Comparison of ENCODE assay signal across 14 mouse cellular contexts in genomic region chr19:37494806-37495205, GRCm38 (mm10). TPM values are rescaled to one million over a fixed set of nuclear protein-coding genes. Genes with fewer than 3 reads are reported as not detected.
A peak's percentile ranks its signal among the peaks of the same experiment; 100 is the strongest.
DNase-seq lines count a peak whose midpoint lies in the region; ATAC-seq and TF ChIP-seq lines count a peak whose summit lies in the region.
"Had no signal": no experiment of that assay in that cellular context is flagged by ENCODE, and none has a peak within 500 bp of the region (broad histone marks: within the 10 kb centered on the region; RNA-seq: fewer than 3 reads in every experiment).

No protein-coding gene starts in this region.

- no peak for DNase-seq in heart, embryonic 10.5 days (ENCODE audit: low spot score)
- DNase-seq in heart, postnatal 10 days = no peak
- no peak for DNase-seq in CH12.LX (ENCODE audit: extremely low read depth)
- no peak for DNase-seq in frontal cortex, postnatal 36 days (ENCODE audit: low spot score in 2 of 2)
- DNase-seq in urinary bladder, postnatal 4 days (ENCODE audit: low spot score in 2 of 2) = no peak
- DNase-seq: cerebellum, adult 18-20 months; cerebellum, postnatal 36 days; gastrocnemius, postnatal 14 days had no signal

- H3K36me3 ChIP-seq in heart, embryonic 10.5 days = no peaks in the 10 kb centered on the region
- H3K36me3 ChIP-seq in CH12.LX (replicated peaks in 1 of 2; ENCODE audit: control insufficient read depth in 1 of 2, insufficient read depth in 1 of 2, low read length in 1 of 2) = no peaks in the 10 kb centered on the region
- H3K36me3 ChIP-seq: embryonic facial prominence, embryonic 10.5 days; hindbrain, embryonic 10.5 days; limb, embryonic 13.5 days had no signal

- TF ChIP-seq RAD21 in CH12.LX (IDR thresholded peaks at IDR 0.05; ENCODE audit: low read depth, low read length) = no peak

- no peaks in the 10 kb centered on the region for H3K79me2 ChIP-seq in CH12.LX (replicated peaks; ENCODE audit: control insufficient read depth, extremely low read depth, insufficient read depth, poor library complexity, severe bottlenecking)

- no peak for TF ChIP-seq EP300 in CH12.LX (IDR thresholded peaks at IDR 0.05; ENCODE audit: low read length)

- TF ChIP-seq CTCF in CH12.LX (conservative IDR thresholded peaks at IDR 0.05 in 1 of 2, IDR thresholded peaks at IDR 0.05 in 1 of 2; ENCODE audit: low read depth in 2 of 2, low read length in 2 of 2) = no peak

- no peaks in the 10 kb centered on the region for H3K9me3 ChIP-seq in heart, embryonic 10.5 days
- peaks cover 5% of the 10 kb centered on the region for H3K9me3 ChIP-seq in CH12.LX (replicated peaks; ENCODE audit: low read length)
- H3K9me3 ChIP-seq: embryonic facial prominence, embryonic 10.5 days; hindbrain, embryonic 10.5 days; limb, embryonic 13.5 days had no signal

- H3K27me3 ChIP-seq in heart, embryonic 10.5 days (ENCODE audit: insufficient read depth, poor library complexity, severe bottlenecking) = peaks cover 8% of the 10 kb centered on the region; the same call in 1 of the 2 replicates
- no peaks in the 10 kb centered on the region for H3K27me3 ChIP-seq in CH12.LX (replicated peaks)
- H3K27me3 ChIP-seq: limb, embryonic 13.5 days had no signal

- H3K27ac ChIP-seq in heart, embryonic 10.5 days = peak overlapping the region; percentile 12; the same call in 1 of the 2 replicates
- H3K27ac ChIP-seq in CH12.LX (ENCODE audit: insufficient read depth, low read depth) = peak overlapping the region; percentile 93
- peak overlapping the region; percentile 30; the same call in 1 of the 2 replicates for H3K27ac ChIP-seq in brown adipose tissue, adult 24 weeks (replicated peaks; ENCODE audit: low read depth, low read length)
- H3K27ac ChIP-seq: hindbrain, embryonic 10.5 days; limb, embryonic 13.5 days had no signal

- intact Hi-C loops in heart, postnatal 10 days (cut with DNase I) = no loop called here

- in situ Hi-C loops in CH12.LX (cut with MboI; ENCODE audit: low pct_ligation_motif_present, low pct_unique_long_range_greater_than_20kb, low sequenced_read_pairs) = no loop called here

- TF ChIP-seq POLR2A in CH12.LX (IDR thresholded peaks at IDR 0.05; ENCODE audit: low read depth, low read length) = no peak

- peak overlapping the region; percentile 66 for H3K9ac ChIP-seq in CH12.LX (ENCODE audit: insufficient read depth, low read depth)
- H3K9ac ChIP-seq: limb, embryonic 13.5 days had no signal

- H3K4me3 ChIP-seq in heart, embryonic 10.5 days = no peak overlapping the region
- peak overlapping the region; percentile 15 to 46 (median 37) for H3K4me3 ChIP-seq in CH12.LX (replicated peaks in 1 of 3; ENCODE audit: low read depth in 2 of 3, low read length in 2 of 3, poor library complexity in 1 of 3)
- H3K4me3 ChIP-seq in brown adipose tissue, adult 24 weeks (ENCODE audit: insufficient read depth, low read depth, low read length) = no peak overlapping the region
- H3K4me3 ChIP-seq: embryonic facial prominence, embryonic 10.5 days; hindbrain, embryonic 10.5 days; limb, embryonic 13.5 days had no signal

- WGBS in heart, embryonic 10.5 days = 64% methylated on average over 4 of the region's 4 CpGs

- ATAC-seq in megakaryocyte, adult 5-6 weeks (ENCODE audit: poor library complexity, severe bottlenecking) = 0 out of 2 replicates have a peak, but pooled peaks have one; percentile 0
- ATAC-seq: forebrain, embryonic 16.5 days had no signal

- dilution Hi-C loops in CH12.LX (cut with MboI; ENCODE audit: extremely low pct_ligation_motif_present, extremely low pct_unique_long_range_greater_than_20kb, low sequenced_read_pairs) = no loop called here

- peaks cover 10% of the 10 kb centered on the region for H3K4me1 ChIP-seq in heart, embryonic 10.5 days
- H3K4me1 ChIP-seq in CH12.LX (ENCODE audit: control insufficient read depth in 1 of 2, insufficient read depth in 2 of 2) = peaks cover 6 to 34% of the 10 kb centered on the region in 2 experiments; a peak in 3 of 4 replicates
- peaks cover 3% of the 10 kb centered on the region; the same call in 1 of the 2 replicates for H3K4me1 ChIP-seq in brown adipose tissue, adult 24 weeks (ENCODE audit: control insufficient read depth, insufficient read depth, insufficient read length, low read length)

- peak overlapping the region; percentile 62 for H3K4me2 ChIP-seq in CH12.LX (ENCODE audit: insufficient read depth, low read depth, poor library complexity, severe bottlenecking)
- H3K4me2 ChIP-seq: limb, embryonic 13.5 days had no signal

TF ChIP-seq in CH12.LX, 34 proteins besides CTCF, POLR2A, EP300 and RAD21:
- no peak for TF ChIP-seq RCOR1 (conservative IDR thresholded peaks at IDR 0.05; ENCODE audit: low read depth, low read length)
- TF ChIP-seq MXI1 (IDR thresholded peaks at IDR 0.05; ENCODE audit: low read depth, low read length) = 0 out of 2 replicates have a peak, but pooled peaks have one; percentile 6

RNA-seq across cellular contexts. Expression of gene Exoc6, which starts 55.4 kb away (rescaled TPM):
- 18.0 and 25.3 TPM in 2 replicates for polyA plus RNA-seq in heart, embryonic 10.5 days (2016; fragmentation: Nextera tagmentation; extraction: Ambion mirVana)
- 10 to 100 TPM; 28.0 to 29.4 TPM for total RNA-seq in heart, postnatal 10 days (2021)
- total RNA-seq in CH12.LX (2012; rRNA removed) (6.8 and 8.0 TPM in 2 replicates), CH12.LX (2014; rRNA removed) (18.5 and 18.7 TPM in 2 replicates)
- 10.8 and 12.1 TPM in 2 replicates for polyA plus RNA-seq in CH12.LX (2012; ENCODE audit: insufficient read length, low read depth)
- polyA plus RNA-seq in brown adipose tissue, adult 24 weeks (2012; ENCODE audit: insufficient read depth, insufficient read length, missing spikeins) = 15.8 and 18.1 TPM in 2 replicates
- 67.1 and 69.4 TPM in 2 replicates for total RNA-seq in megakaryocyte, adult 5-6 weeks (2015)
- 96.3 and 108 TPM in 2 replicates for total RNA-seq in megakaryocyte, adult 5-6 weeks (2017)

Comparison
In these comparisons a context has a peak if more than half of its experiments do, and no peak if none do; other contexts are left out.
1. H3K27ac ChIP-seq: peak in every context shown above with its lines; median percentile 93 in CH12.LX; 30 in brown adipose tissue, adult 24 weeks; 12 in heart, embryonic 10.5 days.
2. H3K4me3 ChIP-seq: peak in CH12.LX (3 of 3); none in heart, embryonic 10.5 days (single experiment) and brown adipose tissue, adult 24 weeks (single experiment).